Mouse (Mus musculus): Measurements from ENCODE around the gene Sh3d21. TPM values are rescaled to one million over a fixed set of nuclear protein-coding genes. Genes with fewer than 3 reads are reported as not detected.

Gene Sh3d21
- total RNA-seq, 1 experiment from 2014 or later, result 0.81 TPM

GRCm38 (mm10) chr4:126149798-126150197 lies 13.5 kb downstream of the Sh3d21 start:
- no peak for ATAC-seq (ENCODE audit: extremely low read depth, insufficient number of reproducible peaks, low FRiP score, poor library complexity, severe bottlenecking)

GRCm38 (mm10) chr4:126149041-126149676 lies 14.1 kb downstream of the Sh3d21 start:
- no peak for ATAC-seq (ENCODE audit: extremely low read depth, insufficient number of reproducible peaks, low FRiP score, poor library complexity, severe bottlenecking)

GRCm38 (mm10) chr4:126148161-126148961 lies 14.9 kb downstream of the Sh3d21 start:
- ATAC-seq (ENCODE audit: extremely low read depth, insufficient number of reproducible peaks, low FRiP score, poor library complexity, severe bottlenecking), result peak; percentile 30; the same call in 1 of the 2 replicates

GRCm38 (mm10) chr4:126147533-126148160 lies 15.6 kb downstream of the Sh3d21 start, which contains the start of gene Eva1b:
Eva1b (plus strand) TSS chr4:126147744.
- no peak for ATAC-seq (ENCODE audit: extremely low read depth, insufficient number of reproducible peaks, low FRiP score, poor library complexity, severe bottlenecking)

GRCm38 (mm10) chr4:126146974-126147532 lies 16.2 kb downstream of the Sh3d21 start:
- no peak for ATAC-seq (ENCODE audit: extremely low read depth, insufficient number of reproducible peaks, low FRiP score, poor library complexity, severe bottlenecking)

- ATAC-seq (ENCODE audit: extremely low read depth, insufficient number of reproducible peaks, low FRiP score, poor library complexity, severe bottlenecking), result no peak
These were observed 17.9 kb downstream of the Sh3d21 start for GRCm38 (mm10) chr4:126145396-126145795.

- no peak for ATAC-seq (ENCODE audit: extremely low read depth, insufficient number of reproducible peaks, low FRiP score, poor library complexity, severe bottlenecking)
These were observed 22.3 kb downstream of the Sh3d21 start for GRCm38 (mm10) chr4:126141021-126141420.

GRCm38 (mm10) chr4:126137773-126138172 lies 25.5 kb downstream of the Sh3d21 start:
- ATAC-seq (ENCODE audit: extremely low read depth, insufficient number of reproducible peaks, low FRiP score, poor library complexity, severe bottlenecking), result no peak

GRCm38 (mm10) chr4:126134639-126135038 lies 28.7 kb downstream of the Sh3d21 start:
- ATAC-seq (ENCODE audit: extremely low read depth, insufficient number of reproducible peaks, low FRiP score, poor library complexity, severe bottlenecking), result no peak

GRCm38 (mm10) chr4:126134236-126134635 lies 29.1 kb downstream of the Sh3d21 start:
- no peak for ATAC-seq (ENCODE audit: extremely low read depth, insufficient number of reproducible peaks, low FRiP score, poor library complexity, severe bottlenecking)

- no peak for ATAC-seq (ENCODE audit: extremely low read depth, insufficient number of reproducible peaks, low FRiP score, poor library complexity, severe bottlenecking)
These were observed 30.5 kb downstream of the Sh3d21 start for GRCm38 (mm10) chr4:126132636-126133264.

GRCm38 (mm10) chr4:126131290-126132121 lies 31.8 kb downstream of the Sh3d21 start:
- ATAC-seq (ENCODE audit: extremely low read depth, insufficient number of reproducible peaks, low FRiP score, poor library complexity, severe bottlenecking), result peak; percentile 74

- ATAC-seq (ENCODE audit: extremely low read depth, insufficient number of reproducible peaks, low FRiP score, poor library complexity, severe bottlenecking), result no peak
These were observed 32.8 kb downstream of the Sh3d21 start for GRCm38 (mm10) chr4:126130502-126130901.

- ATAC-seq (ENCODE audit: extremely low read depth, insufficient number of reproducible peaks, low FRiP score, poor library complexity, severe bottlenecking), result no peak
These were observed 39.8 kb downstream of the Sh3d21 start for GRCm38 (mm10) chr4:126123309-126124040.

- ATAC-seq (ENCODE audit: extremely low read depth, insufficient number of reproducible peaks, low FRiP score, poor library complexity, severe bottlenecking), result no peak
These were observed 42.8 kb downstream of the Sh3d21 start for GRCm38 (mm10) chr4:126120506-126120905.

GRCm38 (mm10) chr4:126120052-126120451 lies 43.2 kb downstream of the Sh3d21 start:
- no peak for ATAC-seq (ENCODE audit: extremely low read depth, insufficient number of reproducible peaks, low FRiP score, poor library complexity, severe bottlenecking)

- ATAC-seq (ENCODE audit: extremely low read depth, insufficient number of reproducible peaks, low FRiP score, poor library complexity, severe bottlenecking), result no peak
These were observed 44.2 kb downstream of the Sh3d21 start for GRCm38 (mm10) chr4:126119051-126119450.

GRCm38 (mm10) chr4:126118651-126119050 lies 44.6 kb downstream of the Sh3d21 start:
- ATAC-seq (ENCODE audit: extremely low read depth, insufficient number of reproducible peaks, low FRiP score, poor library complexity, severe bottlenecking), result no peak
